Mouse (Mus musculus) midbrain, embryonic 15.5 days (tissue): ENCODE results near the gene Ifngr2. TPM values are rescaled to one million over a fixed set of nuclear protein-coding genes. Genes with fewer than 3 reads are reported as not detected.
"Not testable (repeated sequence)": the region's sequence is repeated elsewhere in the genome, so short reads cannot be mapped to it uniquely, and the experiment has no call there.

Experiments
- ATAC-seq: fragments of 200-750 bp; cut with Nextera tagmentation; replicated peaks from 2 replicates; pipeline ENCODE4 v1.8.0; 2017; ENCODE audit warnings: moderate TSS enrichment
- H3K27ac ChIP-seq: fragments of 300-500 bp; sonication (generic); 2 replicates; pipeline ENCODE4 v1.5.1; 2015; ENCODE audit warnings: mild to moderate bottlenecking, inconsistent platforms
- H3K27me3 ChIP-seq: fragments of 300-500 bp; sonication (generic); replicated peaks from 2 replicates; pipeline ENCODE4 v1.6.1; 2015; ENCODE audit warnings: inconsistent platforms
- H3K36me3 ChIP-seq: fragments of 300-500 bp; sonication (generic); replicated peaks from 2 replicates; pipeline ENCODE4 v1.6.1; 2015; ENCODE audit warnings: inconsistent platforms
- H3K4me1 ChIP-seq: fragments of 300-500 bp; sonication (generic); 2 replicates; pipeline ENCODE4 v1.6.1; 2015; ENCODE audit warnings: inconsistent platforms
- H3K4me2 ChIP-seq: fragments of 300-500 bp; sonication (generic); 2 replicates; pipeline ENCODE4 v1.6.1; 2015; ENCODE audit warnings: inconsistent platforms, mild to moderate bottlenecking, moderate library complexity
- H3K4me3 ChIP-seq: fragments of 300-500 bp; sonication (generic); 2 replicates; pipeline ENCODE4 v1.5.1; 2015; ENCODE audit warnings: mild to moderate bottlenecking, inconsistent platforms
- H3K9ac ChIP-seq: fragments of 300-500 bp; sonication (generic); 2 replicates; pipeline ENCODE4 v1.6.1; 2015; ENCODE audit warnings: mild to moderate bottlenecking, inconsistent platforms
- H3K9me3 ChIP-seq: fragments of 300-500 bp; sonication (generic); 2 replicates; pipeline ENCODE4 v1.6.1; 2016; ENCODE audit warnings: inconsistent platforms
- WGBS: fragments of 180-500 bp; shearing (Covaris S2); methylation state at CpG from one replicate; pipeline ENCODE4 v1.1.7; 2015; ENCODE audit warnings: mixed read lengths; 5-methylcytosine and 5-hydroxymethylcytosine counted together
- polyA plus RNA-seq: library from polyadenylated mRNA; unstranded; fragments of >200 nt; fragmentation: Nextera tagmentation; extraction: Ambion mirVana; gene quantifications from 2 replicates; pipeline ENCODE4 v1.2.1, GENCODE M21; 2015

The Ifngr2 gene
- polyA plus RNA-seq, 1 experiment from 2014 or later = 94.2 TPM

GRCm38 (mm10) chr16:91527051-91527450, 19.8 kb upstream of the Ifngr2 start:
- no peak for ATAC-seq
- Histone ChIP-seq H3K9ac (no peak overlapping the region), H3K4me2 (no peak overlapping the region), H3K27ac (no peak overlapping the region), H3K4me3 (no peak overlapping the region), H3K36me3 (no peaks in the 10 kb centered on the region), H3K9me3 (no peaks in the 10 kb centered on the region), H3K4me1 (no peaks in the 10 kb centered on the region), H3K27me3 (no peaks in the 10 kb centered on the region)
- WGBS = 80% methylated on average over 10 of the region's 10 CpGs

- no peaks in the 10 kb centered on the region for H3K36me3 ChIP-seq
- H3K27me3 ChIP-seq = no peaks in the 10 kb centered on the region
- H3K27ac ChIP-seq = no peak overlapping the region
- no peaks in the 10 kb centered on the region for H3K9me3 ChIP-seq
- no peak for ATAC-seq
- no peak overlapping the region for H3K4me3 ChIP-seq
- 62% methylated on average over 5 of the region's 5 CpGs for WGBS
- no peak overlapping the region for H3K4me2 ChIP-seq
- H3K4me1 ChIP-seq = no peaks in the 10 kb centered on the region
- H3K9ac ChIP-seq = no peak overlapping the region
Measured at GRCm38 (mm10) chr16:91527500-91527899, 19.4 kb upstream of the Ifngr2 start.

- Histone ChIP-seq H3K4me3 (no peak overlapping the region), H3K27me3 (no peaks in the 10 kb centered on the region), H3K36me3 (no peaks in the 10 kb centered on the region), H3K9ac (no peak overlapping the region), H3K4me1 (no peaks in the 10 kb centered on the region), H3K4me2 (no peak overlapping the region), H3K9me3 (no peaks in the 10 kb centered on the region), H3K27ac (no peak overlapping the region)
- ATAC-seq = no peak
- 84% methylated on average over 9 of the region's 9 CpGs for WGBS
Measured at GRCm38 (mm10) chr16:91528578-91528977, 18.3 kb upstream of the Ifngr2 start.

- WGBS = 77% methylated on average over 4 of the region's 4 CpGs
- H3K9ac ChIP-seq, H3K4me2 ChIP-seq, H3K4me1 ChIP-seq, H3K9me3 ChIP-seq, ATAC-seq, H3K36me3 ChIP-seq, H3K4me3 ChIP-seq, H3K27me3 ChIP-seq, H3K27ac ChIP-seq: not testable (repeated sequence)
Measured at GRCm38 (mm10) chr16:91530830-91531229, 16.0 kb upstream of the Ifngr2 start.

- WGBS = 76% methylated on average over 6 of the region's 6 CpGs
- H3K4me3 ChIP-seq = no peak overlapping the region
Measured at GRCm38 (mm10) chr16:91531856-91532255, 15.0 kb upstream of the Ifngr2 start.

GRCm38 (mm10) chr16:91532429-91532828, 14.4 kb upstream of the Ifngr2 start:
- no peaks in the 10 kb centered on the region for H3K9me3 ChIP-seq
- 65% methylated on average over 2 of the region's 2 CpGs for WGBS
- H3K27ac ChIP-seq = no peak overlapping the region
- H3K27me3 ChIP-seq = no peaks in the 10 kb centered on the region
- H3K9ac ChIP-seq = no peak overlapping the region
- no peak overlapping the region for H3K4me2 ChIP-seq
- no peaks in the 10 kb centered on the region for H3K36me3 ChIP-seq
- H3K4me1 ChIP-seq = no peaks in the 10 kb centered on the region
- ATAC-seq = no peak
- no peak overlapping the region for H3K4me3 ChIP-seq

More at GRCm38 (mm10) chr16:91531856-91532255, 15.0 kb upstream of the Ifngr2 start:
- Histone ChIP-seq H3K9me3 (no peaks in the 10 kb centered on the region), H3K27ac (no peak overlapping the region), H3K27me3 (no peaks in the 10 kb centered on the region), H3K9ac (no peak overlapping the region), H3K4me1 (no peaks in the 10 kb centered on the region), H3K36me3 (no peaks in the 10 kb centered on the region), H3K4me2 (no peak overlapping the region)
- ATAC-seq = no peak

- Histone ChIP-seq H3K9me3 (no peaks in the 10 kb centered on the region), H3K36me3 (no peaks in the 10 kb centered on the region), H3K4me1 (no peaks in the 10 kb centered on the region), H3K27ac (no peak overlapping the region), H3K27me3 (no peaks in the 10 kb centered on the region), H3K9ac (no peak overlapping the region), H3K4me3 (no peak overlapping the region), H3K4me2 (no peak overlapping the region)
- WGBS = 77% methylated on average over 23 of the region's 23 CpGs
- ATAC-seq = no peak
Measured at GRCm38 (mm10) chr16:91533097-91534001, 13.5 kb upstream of the Ifngr2 start.

GRCm38 (mm10) chr16:91534477-91534876, 12.4 kb upstream of the Ifngr2 start:
- no peaks in the 10 kb centered on the region for H3K36me3 ChIP-seq
- no peaks in the 10 kb centered on the region for H3K9me3 ChIP-seq
- no peak overlapping the region for H3K9ac ChIP-seq
- no peaks in the 10 kb centered on the region for H3K27me3 ChIP-seq
- WGBS = 53% methylated on average over 13 of the region's 13 CpGs
- H3K4me2 ChIP-seq = no peak overlapping the region
- H3K27ac ChIP-seq = no peak overlapping the region
- H3K4me3 ChIP-seq = no peak overlapping the region
- ATAC-seq = no peak
- H3K4me1 ChIP-seq = no peaks in the 10 kb centered on the region

GRCm38 (mm10) chr16:91534888-91535287, 12.0 kb upstream of the Ifngr2 start:
- Histone ChIP-seq H3K4me2 (no peak overlapping the region), H3K9ac (no peak overlapping the region), H3K4me3 (no peak overlapping the region), H3K36me3 (no peaks in the 10 kb centered on the region), H3K27ac (no peak overlapping the region), H3K4me1 (no peaks in the 10 kb centered on the region), H3K9me3 (no peaks in the 10 kb centered on the region), H3K27me3 (no peaks in the 10 kb centered on the region)
- no peak for ATAC-seq
- 81% methylated on average over 6 of the region's 6 CpGs for WGBS

- no peak for ATAC-seq
- 91% methylated on average over 6 of the region's 6 CpGs for WGBS
- H3K4me1 ChIP-seq = peaks cover 2% of the 10 kb centered on the region; the same call in 1 of the 2 replicates
- no peak overlapping the region for H3K4me2 ChIP-seq
- H3K27ac ChIP-seq = no peak overlapping the region
- H3K4me3 ChIP-seq = no peak overlapping the region
- H3K36me3 ChIP-seq = no peaks in the 10 kb centered on the region
- no peak overlapping the region for H3K9ac ChIP-seq
- H3K27me3 ChIP-seq = no peaks in the 10 kb centered on the region
- H3K9me3 ChIP-seq = no peaks in the 10 kb centered on the region
Measured at GRCm38 (mm10) chr16:91536372-91536771, 10.5 kb upstream of the Ifngr2 start.

- H3K27me3 ChIP-seq = no peaks in the 10 kb centered on the region
- no peak overlapping the region for H3K27ac ChIP-seq
- no peak overlapping the region for H3K4me3 ChIP-seq
- no peak overlapping the region for H3K9ac ChIP-seq
- peaks cover 8% of the 10 kb centered on the region; the same call in 1 of the 2 replicates for H3K4me1 ChIP-seq
- no peaks in the 10 kb centered on the region for H3K36me3 ChIP-seq
- H3K9me3 ChIP-seq = no peaks in the 10 kb centered on the region
- no peak for ATAC-seq
- H3K4me2 ChIP-seq = no peak overlapping the region
- 71% methylated on average over 3 of the region's 3 CpGs for WGBS
Measured at GRCm38 (mm10) chr16:91537065-91537464, 9.8 kb upstream of the Ifngr2 start.

- peaks cover 8% of the 10 kb centered on the region; the same call in 1 of the 2 replicates for H3K4me1 ChIP-seq
- no peaks in the 10 kb centered on the region for H3K36me3 ChIP-seq
- H3K9ac ChIP-seq = no peak overlapping the region
- H3K4me3 ChIP-seq = no peak overlapping the region
- no peaks in the 10 kb centered on the region for H3K9me3 ChIP-seq
- ATAC-seq = no peak
- no peak overlapping the region for H3K4me2 ChIP-seq
- no peaks in the 10 kb centered on the region for H3K27me3 ChIP-seq
- no peak overlapping the region for H3K27ac ChIP-seq
- 83% methylated on average over 6 of the region's 6 CpGs for WGBS
Measured at GRCm38 (mm10) chr16:91538051-91538450, 8.8 kb upstream of the Ifngr2 start.

GRCm38 (mm10) chr16:91538513-91538912, 8.4 kb upstream of the Ifngr2 start:
- Histone ChIP-seq H3K27me3 (no peaks in the 10 kb centered on the region), H3K4me2 (no peak overlapping the region), H3K9ac (no peak overlapping the region), H3K27ac (no peak overlapping the region), H3K4me1 (peaks cover 8% of the 10 kb centered on the region; the same call in 1 of the 2 replicates), H3K9me3 (no peaks in the 10 kb centered on the region), H3K36me3 (no peaks in the 10 kb centered on the region), H3K4me3 (no peak overlapping the region)
- 77% methylated on average over 9 of the region's 9 CpGs for WGBS
- ATAC-seq = no peak
